Mouse (Mus musculus) left cerebral cortex, postnatal 36 days (tissue): Measurements from ENCODE around the gene Tbc1d10b. TPM values are rescaled to one million over a fixed set of nuclear protein-coding genes. Genes with fewer than 3 reads are reported as not detected.
"Not testable (repeated sequence)": the region's sequence is repeated elsewhere in the genome, so short reads cannot be mapped to it uniquely, and the experiment has no call there.

ENCODE experiments used
- DNase-seq, 2 experiments: peaks; one replicate each; pipeline ENCODE4 v3.0.0; 2021 to 2022; ENCODE audit warnings: low spot score in 2 of 2, mixed read lengths in 1 of 2
- intact Hi-C: fragments of 180-260 bp; cut with DNase I; formaldehyde crosslinking; loops from one replicate; pipeline ENCODE4 v1.15.1; 2025
- total RNA-seq, 2 experiments: library from RNA; stranded (reverse); gene quantifications; 2 replicates each; pipeline ENCODE4 v1.2.3; 2021

The Tbc1d10b gene
- 100 to 1,000 TPM in 1 of 2 experiments, 10 to 100 TPM in 1; 90.8 to 101 TPM for total RNA-seq

DNA sequence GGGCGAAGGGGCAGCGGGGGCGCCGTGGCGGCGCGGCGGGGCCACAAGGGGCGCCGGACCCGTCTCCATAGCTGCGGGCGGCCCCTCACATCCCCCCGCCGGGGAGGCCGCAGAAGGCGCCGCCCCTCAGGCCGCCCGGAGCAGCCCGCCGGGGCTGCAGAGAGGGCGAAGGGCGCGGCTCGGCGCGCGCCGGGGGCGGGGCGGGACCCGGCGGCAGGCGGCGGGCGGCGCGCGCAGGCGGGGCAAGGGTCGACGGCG lies at the start of gene Tbc1d10b:
Gene Tbc1d10b (minus strand): TSS at position 174 of the 258 bp plus-strand sequence.
- intact Hi-C loops, result no loop called here
- DNase-seq, result no peak

- no peak for DNase-seq
- intact Hi-C loops, result no loop called here
Measured at GRCm38 (mm10) chr7:127256518-127256917, 48.2 kb upstream of the Tbc1d10b start.

DNA sequence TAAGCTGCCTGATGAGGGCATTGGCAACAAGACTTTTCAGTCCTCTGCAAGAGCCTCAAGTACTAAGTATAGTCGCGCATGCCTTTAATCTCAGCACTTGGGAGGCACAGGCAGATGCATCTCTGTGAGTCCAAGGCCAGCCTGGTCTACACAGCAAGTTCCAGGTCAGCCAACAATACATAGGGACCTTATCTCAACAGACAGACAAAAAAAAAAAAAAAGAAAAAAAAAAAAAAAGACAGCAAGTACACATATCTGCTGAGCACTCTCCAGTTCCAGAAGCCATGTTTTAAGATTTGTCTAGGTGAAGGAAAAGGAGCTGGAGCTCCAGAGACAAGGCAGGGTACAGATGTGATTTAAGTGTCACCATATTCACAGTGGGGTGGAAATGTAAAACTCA lies 47.7 kb upstream of the Tbc1d10b start:
- DNase-seq, result no peak
- intact Hi-C loops, result no loop called here

DNA sequence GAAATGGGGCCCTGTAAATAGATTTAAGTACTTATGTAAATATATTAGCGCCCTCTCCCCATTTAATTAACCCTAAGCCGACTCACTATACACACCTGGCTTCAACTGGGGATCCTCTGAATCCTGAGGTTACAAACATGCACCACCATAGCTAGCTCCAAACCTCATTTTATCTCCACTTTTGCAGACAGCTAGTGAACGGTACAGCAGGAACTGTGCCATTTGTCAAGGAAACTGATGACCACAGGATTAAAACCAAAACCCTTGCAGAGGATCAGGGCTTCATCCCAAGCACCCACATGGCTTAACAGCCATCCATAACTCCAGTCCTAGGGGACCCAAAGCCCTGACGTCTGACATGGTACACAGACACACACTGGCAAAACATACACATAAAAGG lies 46.7 kb upstream of the Tbc1d10b start:
- no peak for DNase-seq
- intact Hi-C loops, result no loop called here

- intact Hi-C loops, result no loop called here
- peak; percentile 94 to 97 for DNase-seq
Measured at GRCm38 (mm10) chr7:127253821-127254769, 45.8 kb upstream of the Tbc1d10b start.

- no peak for DNase-seq
- intact Hi-C loops, result no loop called here
Measured at GRCm38 (mm10) chr7:127253341-127253740, 45.1 kb upstream of the Tbc1d10b start.

GRCm38 (mm10) chr7:127252414-127252813 lies 44.1 kb upstream of the Tbc1d10b start:
- intact Hi-C loops, result no loop called here
- no peak for DNase-seq

DNA sequence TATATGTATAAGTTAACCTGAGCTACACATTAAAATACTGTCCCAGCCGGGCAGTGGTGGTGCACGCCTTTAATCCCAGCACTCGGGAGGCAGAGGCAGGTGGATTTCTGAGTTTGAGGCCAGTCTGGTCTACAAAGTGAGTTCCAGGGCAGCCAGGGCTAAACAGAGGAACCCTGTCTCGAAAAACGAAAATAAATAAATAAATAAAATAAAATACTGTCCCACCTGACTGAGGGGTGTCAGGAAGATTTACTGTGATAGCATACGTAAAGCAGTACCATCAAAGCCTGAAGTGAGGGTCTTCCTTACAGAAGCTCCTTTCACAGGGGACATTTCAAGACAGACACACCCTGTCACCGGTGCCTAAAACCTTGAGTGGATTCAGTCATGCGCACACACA lies 42.2 kb upstream of the Tbc1d10b start:
- DNase-seq, intact Hi-C loops: not testable (repeated sequence)

DNA sequence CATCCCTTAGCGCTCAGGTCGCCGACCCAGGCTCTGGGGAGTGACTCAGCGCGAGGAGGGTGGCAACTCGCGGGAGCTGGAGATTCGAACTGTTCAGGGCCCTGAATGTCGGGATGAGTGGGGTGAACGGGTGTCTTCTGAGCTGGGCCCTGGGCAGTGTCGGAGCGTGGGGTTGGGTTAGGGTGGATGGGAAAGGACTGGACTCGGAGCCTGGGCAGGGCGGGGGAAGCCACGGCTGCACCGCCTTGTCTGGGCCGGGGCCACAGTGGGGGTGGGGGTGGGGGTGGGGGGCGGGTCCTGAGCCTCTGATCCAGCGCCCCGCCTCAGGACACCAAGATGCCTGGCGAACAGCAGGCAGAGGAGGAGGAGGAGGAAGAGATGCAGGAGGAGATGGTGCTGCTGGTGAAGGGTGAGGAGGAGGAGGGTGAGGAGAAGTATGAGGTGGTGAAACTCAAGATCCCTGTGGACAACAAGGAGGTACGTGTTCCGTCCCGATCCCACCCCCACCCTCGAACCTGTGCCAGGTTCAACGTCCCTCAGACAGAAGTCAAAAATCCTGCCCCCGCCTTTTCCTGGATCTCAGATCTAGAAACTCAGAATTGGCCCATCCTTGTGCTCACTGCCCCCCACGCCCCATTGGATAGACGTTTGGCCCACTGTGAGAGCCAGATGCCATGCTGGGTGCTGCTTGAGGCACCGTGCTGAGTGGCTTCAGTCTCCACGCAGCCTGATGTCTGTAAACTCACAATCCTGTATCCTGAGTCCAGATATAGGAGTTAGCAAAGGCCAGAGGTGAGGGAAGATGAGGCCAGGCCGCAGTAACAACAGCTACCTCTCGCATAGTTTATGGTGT lies 36.6 kb upstream of the Tbc1d10b start:
- intact Hi-C loops, result no loop called here
- peak in 1 of 2 experiments; percentile 23 for DNase-seq

DNA sequence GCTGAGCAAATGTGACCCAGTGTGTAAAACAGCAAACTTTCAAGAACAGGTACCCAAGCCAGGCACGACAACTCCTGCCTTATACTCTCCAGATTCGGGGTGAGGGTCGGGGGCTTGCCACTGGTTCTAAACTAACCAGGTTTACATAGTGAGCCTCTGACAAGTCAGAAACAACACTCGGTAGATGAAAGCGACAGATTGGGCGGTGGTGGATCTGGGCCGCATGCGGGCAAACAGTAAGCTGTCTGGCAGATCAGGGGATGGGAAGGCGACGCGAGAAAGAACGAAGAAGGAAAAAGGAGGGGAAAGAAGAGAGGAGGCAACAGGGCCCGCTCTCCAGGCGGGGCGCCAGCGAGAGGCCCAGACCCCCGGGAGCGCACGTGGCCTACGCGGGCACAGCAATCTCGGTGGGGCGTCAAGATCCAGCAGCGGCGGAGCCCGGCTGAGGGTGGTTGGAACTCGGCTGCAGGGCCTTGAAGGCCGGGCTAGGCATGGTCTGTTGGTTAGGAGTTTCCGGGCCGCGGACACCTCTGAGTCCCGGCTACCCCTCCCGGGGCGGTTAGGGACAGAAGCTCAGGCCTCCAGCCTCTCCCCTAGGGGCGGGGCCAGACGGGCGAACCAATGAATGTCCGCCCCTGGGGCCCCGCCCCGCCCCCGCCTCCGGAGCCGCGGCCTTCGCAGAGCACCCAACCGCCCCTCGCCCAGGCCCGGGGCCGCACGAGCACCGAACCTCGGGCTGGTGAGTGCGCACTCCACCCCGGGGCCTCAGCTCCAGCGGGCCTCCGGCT lies 35.8 kb upstream of the Tbc1d10b start, which contains the start of gene Zfp771:
Gene Zfp771 (plus strand): TSS at position 405 of the 788 bp plus-strand sequence.
- intact Hi-C loops, result no loop called here
- DNase-seq, result peak; percentile 91 to 93

DNA sequence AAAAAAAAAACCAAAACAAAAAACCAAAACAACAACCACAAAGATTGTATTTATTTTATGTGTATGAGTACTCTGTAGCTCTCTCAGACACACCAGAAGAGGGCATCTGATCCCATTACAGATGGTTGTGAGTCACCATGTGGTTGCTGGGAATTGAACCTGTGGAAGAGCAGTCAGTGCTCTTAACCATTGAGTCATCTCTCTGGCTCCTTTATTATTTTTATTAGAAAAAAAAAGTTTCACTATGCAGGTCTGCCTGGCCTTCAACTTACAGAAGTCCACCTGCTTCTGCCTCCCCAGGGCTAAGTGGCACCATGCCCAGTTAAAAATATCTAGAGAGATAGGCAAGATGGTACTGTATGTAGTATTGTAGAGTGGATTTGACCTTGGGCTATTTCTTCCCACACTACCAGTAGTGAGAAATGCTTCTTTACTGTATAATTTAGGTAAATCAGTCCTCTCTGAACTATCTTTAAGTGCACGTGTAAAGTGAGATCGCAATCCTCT lies 35.1 kb upstream of the Tbc1d10b start:
- intact Hi-C loops, result no loop called here
- no peak for DNase-seq

DNA sequence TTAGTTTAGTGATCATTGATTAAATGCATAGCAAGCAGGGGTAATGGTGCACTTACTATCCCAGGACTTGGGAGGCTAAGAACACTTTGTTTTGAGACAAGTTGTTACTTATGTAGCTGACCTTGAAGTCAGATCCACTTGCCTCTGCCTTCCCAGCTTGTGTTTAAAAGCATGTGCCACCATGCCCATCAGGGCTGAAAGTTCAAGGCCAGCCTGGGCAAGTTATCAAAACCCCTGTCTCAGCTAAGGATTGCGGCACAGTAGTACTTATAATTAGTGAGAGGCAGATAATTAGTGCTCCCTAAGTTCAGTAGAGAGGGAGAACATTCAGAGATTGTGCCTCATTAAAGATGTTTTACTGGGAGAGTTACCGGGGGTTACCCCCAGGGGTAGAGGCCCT lies 26.5 kb upstream of the Tbc1d10b start:
- DNase-seq, result no peak
- intact Hi-C loops, result no loop called here

DNA sequence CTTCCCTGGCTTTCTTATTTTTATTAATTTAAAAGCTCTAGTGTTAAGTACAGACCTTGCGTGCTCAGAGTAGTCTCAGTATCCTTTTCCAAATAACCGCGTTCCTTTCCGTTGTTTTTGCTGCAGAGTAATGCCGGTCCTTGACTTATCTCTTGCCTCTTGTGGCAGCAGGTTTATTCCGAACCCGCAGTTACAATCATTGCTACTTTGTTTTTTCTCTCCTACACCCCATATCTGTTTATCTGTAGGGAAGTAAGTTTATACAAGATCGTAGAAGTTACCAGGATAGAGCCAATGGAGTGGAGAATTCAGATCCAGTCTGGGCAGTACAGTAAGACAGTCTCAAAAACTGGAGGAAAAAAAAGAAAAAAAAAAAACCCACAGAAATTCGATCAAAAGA lies 25.5 kb upstream of the Tbc1d10b start:
- intact Hi-C loops, result no loop called here
- DNase-seq, result no peak

DNA sequence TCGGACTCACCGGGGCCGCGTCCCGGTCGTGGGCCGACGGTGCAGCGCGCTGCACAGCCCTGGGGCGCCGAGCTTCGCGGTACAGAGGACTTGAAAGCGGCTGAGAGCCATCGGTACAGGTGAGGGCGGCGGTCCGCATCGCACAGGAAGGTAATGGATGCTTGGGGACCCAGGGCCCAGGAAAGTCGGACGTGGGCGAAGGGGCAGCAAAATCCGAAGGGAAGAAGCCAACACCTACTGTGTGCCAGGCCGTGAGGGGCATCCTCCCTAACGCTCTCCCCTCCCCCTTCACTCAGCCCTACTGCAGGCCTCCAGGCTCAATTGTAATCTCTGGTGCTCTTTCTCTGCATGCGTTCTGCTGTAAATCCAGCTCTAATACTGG lies 25.1 kb upstream of the Tbc1d10b start:
- intact Hi-C loops, result no loop called here
- no peak for DNase-seq

DNA sequence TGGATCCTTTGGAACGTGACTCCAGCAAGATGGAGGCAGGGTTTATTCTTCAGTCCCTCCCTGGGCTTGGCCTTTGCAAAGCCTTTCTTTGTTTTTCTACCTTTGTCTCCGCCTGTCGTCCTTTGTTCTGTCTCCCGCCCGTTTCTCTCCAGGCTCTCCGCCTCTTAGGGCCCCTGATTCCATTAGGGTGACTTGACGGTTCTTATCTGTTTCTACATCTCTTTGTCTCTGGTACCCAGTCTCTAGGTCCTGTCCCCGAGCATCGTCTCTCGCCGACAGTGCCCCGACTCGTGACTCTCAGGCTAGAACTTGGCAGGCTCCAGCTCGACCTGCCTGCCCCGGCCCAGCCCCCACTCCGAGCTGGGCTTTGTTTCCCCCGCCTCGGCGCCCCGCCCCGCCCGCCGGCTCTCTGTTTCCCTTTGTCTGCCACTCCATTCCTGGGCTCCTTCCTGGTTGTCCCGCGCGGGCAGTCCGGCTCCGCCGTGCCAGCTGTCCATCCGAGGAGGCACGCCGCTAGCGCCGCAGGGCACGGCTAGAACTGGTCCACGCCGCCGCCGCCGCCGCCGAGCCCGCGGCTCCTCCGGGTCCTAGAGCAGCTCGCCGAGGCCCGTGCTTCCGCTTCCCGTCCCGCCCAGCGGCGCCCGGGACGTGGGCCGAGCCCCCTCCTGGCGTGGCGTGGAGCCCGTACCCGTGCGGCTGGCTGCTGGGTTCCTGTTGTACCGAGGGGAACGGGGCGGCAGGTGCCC lies 24.5 kb upstream of the Tbc1d10b start, which contains the start of the genes Zfp553 and Sept1:
Gene Zfp553 (plus strand): TSS at position 440 of the 746 bp plus-strand sequence.
Gene Sept1 (minus strand): TSS at position 509 of the 746 bp plus-strand sequence.
- DNase-seq, result peak; percentile 83 to 88
- intact Hi-C loops, result no loop called here

GRCm38 (mm10) chr7:127231826-127232621 lies 23.8 kb upstream of the Tbc1d10b start:
- intact Hi-C loops, result no loop called here
- DNase-seq, result no peak

DNA sequence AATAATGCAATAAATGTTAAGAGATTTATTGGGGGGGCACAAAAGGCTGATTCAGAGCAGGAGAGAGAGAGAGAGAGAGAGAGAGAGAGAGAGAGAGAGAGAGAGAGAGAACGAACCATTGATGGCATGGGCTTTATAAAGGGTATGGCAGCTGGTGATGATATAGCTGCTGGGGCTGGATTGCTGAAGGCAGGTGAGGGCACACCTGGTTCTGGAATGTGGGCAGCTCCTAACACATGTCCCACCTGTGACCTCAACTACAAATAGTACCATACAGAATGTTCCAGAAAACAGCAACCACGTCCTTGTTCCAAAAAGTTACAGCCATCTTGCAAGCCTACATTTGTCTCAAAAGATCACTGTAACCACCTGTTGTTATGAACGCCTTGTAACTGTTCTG lies 23.1 kb upstream of the Tbc1d10b start:
- intact Hi-C loops, result no loop called here
- no peak for DNase-seq
